Mouse (Mus musculus) layer of hippocampus, adult 8-10 months (tissue): Measurements from ENCODE around the gene Speg. TPM values are rescaled to one million over a fixed set of nuclear protein-coding genes. Genes with fewer than 3 reads are reported as not detected.
A peak's percentile ranks its signal among the peaks of the same experiment; 100 is the strongest.

ENCODE experiments used
- DNase-seq, 2 experiments: peaks; one replicate each; pipeline ENCODE4 v3.0.0; 2022; ENCODE audit warnings: low spot score in 2 of 2
- total RNA-seq, 4 experiments: library from RNA; stranded (reverse); gene quantifications; 2 replicates each; pipeline ENCODE4 v1.2.4; 2022

Gene Speg
- total RNA-seq, 4 experiments from 2014 or later: 168 to 185 (median 182) TPM

DNA sequence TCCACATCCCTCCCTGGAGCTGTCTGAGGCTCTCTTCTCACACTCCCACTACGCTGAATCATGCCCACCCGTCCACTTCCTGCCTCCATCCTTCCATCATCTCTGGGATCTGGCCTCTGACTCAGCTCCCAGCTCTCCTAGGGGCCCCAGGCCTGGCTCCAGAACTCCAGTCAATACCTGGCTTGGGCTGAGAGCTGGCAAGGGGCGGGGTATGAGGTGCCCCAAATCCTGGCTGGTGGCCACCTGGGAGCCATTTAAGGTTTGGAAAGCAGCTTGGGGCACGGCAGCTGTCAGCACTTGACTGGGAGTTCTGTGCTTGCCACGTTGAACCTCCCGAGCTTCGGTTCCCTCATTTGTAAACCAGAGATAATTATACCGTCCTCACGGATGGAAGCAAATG, 18.0 kb downstream of the Speg start:
- peak in 1 of 2 experiments; percentile 55 for DNase-seq

DNA sequence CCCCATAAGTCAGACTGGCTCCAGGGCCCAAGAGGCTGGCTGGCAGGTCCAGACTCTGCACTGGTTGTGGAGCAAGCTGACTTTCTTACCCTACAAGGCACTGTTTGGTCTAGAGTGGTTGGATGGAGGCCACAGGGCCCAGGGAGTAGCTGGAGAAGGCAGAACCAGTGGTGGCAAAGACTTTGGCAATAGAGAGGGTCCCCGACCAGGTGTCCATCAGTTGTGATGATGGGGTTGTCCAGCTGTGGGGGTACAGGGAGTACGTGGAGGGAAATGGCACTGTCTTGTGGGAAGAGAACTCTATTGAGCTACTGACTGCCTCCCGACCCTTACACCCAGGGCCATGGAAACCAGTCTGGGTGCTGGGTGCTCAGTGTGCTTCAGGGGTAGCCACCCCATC, 18.7 kb downstream of the Speg start:
- DNase-seq: no peak

GRCm38 (mm10) chr1:75398761-75399402, 23.8 kb downstream of the Speg start:
- no peak for DNase-seq

DNA sequence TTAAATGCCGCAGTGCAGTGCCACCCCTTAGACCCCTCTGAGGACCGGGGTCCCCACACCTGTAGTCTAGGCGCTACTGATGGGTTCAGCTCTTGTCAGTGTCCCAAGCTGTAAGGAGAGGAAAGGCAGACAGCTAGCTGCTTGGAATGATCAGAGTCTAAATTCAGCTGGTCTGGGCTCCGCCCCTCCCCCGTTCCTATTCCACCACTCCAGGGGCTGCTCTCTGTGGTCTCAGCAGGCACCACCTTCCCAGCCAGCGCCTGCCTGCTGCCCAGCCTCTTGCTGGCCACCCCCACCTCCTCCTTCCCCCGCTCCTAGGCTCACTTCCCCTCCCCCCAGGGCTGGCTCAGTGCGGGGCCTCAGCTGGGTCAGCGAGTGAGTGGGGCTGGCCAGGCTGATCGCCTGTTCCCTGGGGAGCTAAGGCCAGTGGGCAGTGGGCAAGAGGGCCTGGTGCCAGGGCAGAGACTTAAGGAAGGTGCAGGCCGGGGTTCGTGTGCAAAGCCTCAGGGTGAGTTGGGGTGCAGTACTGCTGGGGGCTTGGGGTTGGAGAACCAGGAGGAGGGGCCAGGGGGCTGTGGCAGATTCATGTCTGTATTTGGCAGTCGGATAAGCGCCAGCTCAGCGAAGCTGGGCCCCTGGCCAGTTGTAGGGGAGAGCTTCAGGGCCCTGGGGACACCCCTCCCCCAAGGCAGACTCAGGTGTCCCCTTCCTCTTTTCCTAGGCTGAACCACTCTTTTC, 24.8 kb downstream of the Speg start:
- DNase-seq: no peak

GRCm38 (mm10) chr1:75400493-75401115, 25.5 kb downstream of the Speg start:
- DNase-seq: no peak

- no peak for DNase-seq
Measured at GRCm38 (mm10) chr1:75405547-75405946, 30.4 kb downstream of the Speg start.

- DNase-seq: no peak
Measured at GRCm38 (mm10) chr1:75406173-75406572, 31.1 kb downstream of the Speg start.

DNA sequence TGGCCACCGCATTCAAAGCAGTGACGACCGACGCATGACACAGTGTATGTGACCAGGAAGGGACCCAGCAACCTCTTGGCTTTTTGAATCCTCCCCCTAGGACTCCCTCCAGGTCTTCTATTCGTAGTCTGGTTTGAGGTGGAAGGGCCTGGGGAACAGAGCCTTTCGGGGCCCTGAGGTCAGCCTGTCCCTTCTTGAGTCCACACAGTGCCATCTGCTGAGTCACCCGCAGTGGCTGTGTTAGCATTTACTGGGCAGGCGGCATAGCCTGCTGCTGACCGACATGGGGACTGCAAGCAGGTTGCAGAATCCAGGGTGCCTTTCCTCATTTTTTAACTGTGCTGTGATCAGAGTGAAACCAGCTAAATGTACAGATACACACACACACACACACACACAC, 32.0 kb downstream of the Speg start:
- no peak for DNase-seq

GRCm38 (mm10) chr1:75408210-75408609, 33.1 kb downstream of the Speg start:
- no peak for DNase-seq

GRCm38 (mm10) chr1:75409950-75410349, 34.9 kb downstream of the Speg start:
- DNase-seq: no peak

DNA sequence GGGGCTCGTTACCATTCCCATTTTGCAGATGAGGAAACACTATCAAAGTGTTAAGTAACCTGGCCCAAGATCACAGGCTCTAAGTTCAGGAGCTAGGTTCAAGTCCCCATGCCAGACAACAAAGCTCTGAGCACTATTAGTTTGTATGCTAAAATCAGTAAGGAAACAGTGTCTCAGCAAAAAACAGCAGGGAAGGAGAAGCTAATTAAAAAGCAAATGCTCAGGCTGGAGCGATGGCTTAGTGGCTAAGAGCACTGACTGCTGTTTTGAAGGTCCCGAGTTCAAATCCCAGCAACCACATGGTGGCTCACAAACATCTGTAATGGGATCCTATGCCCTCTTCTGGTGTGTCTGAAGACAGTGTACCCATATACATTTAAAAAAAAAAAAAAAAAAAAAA, 37.1 kb downstream of the Speg start:
- no peak for DNase-seq

DNA sequence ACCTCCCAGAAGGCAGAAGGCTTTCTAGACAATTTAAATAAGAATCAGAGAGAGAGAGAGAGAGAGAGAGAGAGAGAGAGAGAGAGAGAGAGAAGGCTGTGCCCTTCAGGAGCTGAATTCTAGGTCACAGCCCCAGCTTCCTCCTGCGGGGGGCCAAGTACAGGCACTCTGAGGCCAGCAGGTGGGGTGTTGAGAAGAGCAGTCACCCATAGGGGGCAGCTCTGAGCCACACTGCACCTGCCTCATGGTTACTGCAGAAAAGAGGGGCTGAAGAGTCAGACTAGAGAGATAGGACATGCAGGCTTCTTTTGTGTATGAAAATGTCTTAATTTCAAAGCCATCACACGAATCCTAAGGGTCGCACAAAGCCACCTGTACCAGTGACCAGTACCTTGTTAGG, 38.7 kb downstream of the Speg start:
- DNase-seq: no peak

DNA sequence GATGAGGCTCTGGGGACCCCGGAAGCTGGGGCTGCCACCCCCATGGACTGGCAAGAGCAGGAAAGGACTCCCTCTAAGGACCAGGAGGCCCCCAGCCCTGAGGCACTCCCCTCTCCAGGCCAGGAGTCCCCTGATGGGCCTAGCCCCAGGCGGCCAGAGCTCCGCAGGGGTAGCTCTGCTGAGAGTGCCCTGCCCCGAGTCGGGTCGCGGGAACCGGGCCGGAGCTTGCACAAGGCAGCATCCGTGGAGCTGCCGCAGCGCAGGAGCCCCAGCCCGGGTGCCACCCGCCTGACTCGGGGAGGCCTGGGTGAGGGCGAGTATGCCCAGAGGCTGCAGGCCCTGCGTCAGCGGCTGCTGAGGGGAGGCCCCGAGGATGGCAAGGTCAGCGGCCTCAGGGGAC, 46.7 kb downstream of the Speg start:
- DNase-seq: no peak

- DNase-seq: no peak
Measured at GRCm38 (mm10) chr1:75422216-75422822, 47.2 kb downstream of the Speg start.

- no peak for DNase-seq
Measured at GRCm38 (mm10) chr1:75422823-75423471, 47.9 kb downstream of the Speg start.

GRCm38 (mm10) chr1:75423780-75424390, 48.8 kb downstream of the Speg start:
- DNase-seq: no peak

- peak in 1 of 2 experiments; percentile 45 for DNase-seq
Measured at GRCm38 (mm10) chr1:75425796-75426471, 50.8 kb downstream of the Speg start.

DNA sequence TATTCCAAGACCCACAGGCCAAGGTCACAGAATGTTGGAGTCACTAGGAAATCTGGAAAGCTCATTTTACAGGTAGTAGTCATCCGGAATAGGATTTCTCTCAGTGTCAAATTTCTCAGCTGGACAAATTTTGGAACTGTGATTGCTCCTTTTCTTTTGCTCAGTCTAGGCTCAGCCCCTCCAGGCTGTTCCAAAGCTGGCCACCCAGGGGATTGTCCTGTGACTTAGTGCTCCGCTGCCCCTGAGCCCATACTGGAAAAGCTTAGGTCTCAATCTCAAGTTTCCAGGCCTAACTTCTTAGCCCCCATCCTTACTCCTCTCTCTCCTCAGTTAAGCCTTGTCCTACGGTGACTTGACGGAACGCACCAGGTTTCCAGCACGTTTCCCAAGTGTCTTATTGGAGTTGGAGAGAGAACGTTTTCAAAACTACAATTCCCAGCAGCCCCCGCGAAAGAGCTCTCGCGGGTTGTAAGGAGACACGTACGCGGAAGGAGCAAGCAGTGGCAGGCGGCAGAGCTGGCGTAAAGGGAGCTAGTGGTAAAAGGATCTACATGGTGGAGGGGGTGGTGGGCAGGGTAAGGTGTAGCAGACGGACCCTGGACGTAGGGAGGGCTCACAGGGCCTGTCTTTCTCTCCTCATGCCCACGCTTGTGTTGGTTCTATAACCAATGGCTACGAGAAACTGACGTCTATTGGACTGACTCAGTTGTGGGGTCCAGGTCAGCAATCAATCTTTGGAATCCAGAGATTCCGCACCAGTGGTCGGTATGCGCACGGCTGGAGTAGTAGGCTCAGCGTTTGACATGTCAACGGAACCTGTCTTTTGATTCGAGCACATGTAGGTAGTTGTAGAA, 60.6 kb downstream of the Speg start, which contains the start of gene Gmppa:
Gene Gmppa, plus strand, starts transcription at position 456 of the 854 bp plus-strand sequence.
- DNase-seq: peak; percentile 74 to 79

- DNase-seq: no peak
Measured at GRCm38 (mm10) chr1:75438782-75439181, 63.7 kb downstream of the Speg start.

GRCm38 (mm10) chr1:75440661-75441060, 65.6 kb downstream of the Speg start:
- no peak for DNase-seq
